Mouse (Mus musculus) midbrain, embryonic 12.5 days (tissue): Measurements from ENCODE around the gene Lsm14a. TPM values are rescaled to one million over a fixed set of nuclear protein-coding genes. Genes with fewer than 3 reads are reported as not detected.

ENCODE experiments used
- ATAC-seq: fragments of 200-750 bp; cut with Nextera tagmentation; 2 replicates; pipeline ENCODE4 v1.8.0; 2017; ENCODE audit warnings: low read depth, moderate TSS enrichment, moderate library complexity; ENCODE audit not compliant: low FRiP score
- H3K27ac ChIP-seq: fragments of 300-500 bp; sonication (generic); replicated peaks from 2 replicates; pipeline ENCODE4 v1.5.1; 2016; ENCODE audit warnings: mild to moderate bottlenecking
- H3K27me3 ChIP-seq: fragments of 300-500 bp; sonication (generic); 2 replicates; pipeline ENCODE4 v1.6.1; 2016; ENCODE audit warnings: mild to moderate bottlenecking
- H3K36me3 ChIP-seq: fragments of 300-500 bp; sonication (generic); 2 replicates; pipeline ENCODE4 v1.6.1; 2016
- H3K4me1 ChIP-seq: fragments of 300-500 bp; sonication (generic); 2 replicates; pipeline ENCODE4 v1.6.1; 2016
- H3K4me2 ChIP-seq: fragments of 300-500 bp; sonication (generic); replicated peaks from 2 replicates; pipeline ENCODE4 v1.6.1; 2016; ENCODE audit warnings: mild to moderate bottlenecking, moderate library complexity
- H3K4me3 ChIP-seq: fragments of 300-500 bp; sonication (generic); 2 replicates; pipeline ENCODE4 v1.5.1; 2016; ENCODE audit warnings: mild to moderate bottlenecking
- H3K9ac ChIP-seq: fragments of 300-500 bp; sonication (generic); replicated peaks from 2 replicates; pipeline ENCODE4 v1.6.1; 2016; ENCODE audit warnings: mild to moderate bottlenecking, moderate library complexity
- H3K9me3 ChIP-seq: fragments of 300-500 bp; sonication (generic); 2 replicates; pipeline ENCODE4 v1.6.1; 2016; ENCODE audit warnings: mild to moderate bottlenecking
- WGBS: fragments of 180-500 bp; shearing (Covaris S2); methylation state at CpG from one replicate; pipeline ENCODE4 v1.1.7; 2016; 5-methylcytosine and 5-hydroxymethylcytosine counted together
- polyA plus RNA-seq: library from polyadenylated mRNA; unstranded; fragments of >200 nt; fragmentation: Nextera tagmentation; extraction: Ambion mirVana; gene quantifications from 2 replicates; pipeline ENCODE4 v1.2.1, GENCODE M21; 2016

Lsm14a gene
- polyA plus RNA-seq, 1 experiment from 2014 or later = 117 TPM

GRCm38 (mm10) chr7:34391711-34392110, 1.4 kb downstream of the Lsm14a start:
- H3K4me2 ChIP-seq = no peak overlapping the region

GRCm38 (mm10) chr7:34390834-34391155, 2.3 kb downstream of the Lsm14a start:
- Histone ChIP-seq H3K4me1 (peaks cover 26% of the 10 kb centered on the region), H3K27me3 (no peaks in the 10 kb centered on the region), H3K4me3 (0 out of 2 replicates have a peak overlapping the region, but pooled peaks have one; percentile 93), H3K36me3 (no peaks in the 10 kb centered on the region), H3K4me2 (peak overlapping the region; percentile 89), H3K9ac (no peak overlapping the region), H3K27ac (no peak overlapping the region), H3K9me3 (no peaks in the 10 kb centered on the region)
- WGBS = 85% methylated on average over 7 of the region's 7 CpGs
- no peak for ATAC-seq

More at GRCm38 (mm10) chr7:34391711-34392110, 1.4 kb downstream of the Lsm14a start:
- Histone ChIP-seq H3K4me3 (no peak overlapping the region), H3K36me3 (no peaks in the 10 kb centered on the region), H3K4me1 (peaks cover 20% of the 10 kb centered on the region), H3K9ac (no peak overlapping the region), H3K27me3 (no peaks in the 10 kb centered on the region), H3K27ac (no peak overlapping the region), H3K9me3 (no peaks in the 10 kb centered on the region)
- no peak for ATAC-seq
- WGBS = 82% methylated on average over 4 of the region's 4 CpGs

GRCm38 (mm10) chr7:34390111-34390833, 2.8 kb downstream of the Lsm14a start:
- H3K36me3 ChIP-seq = no peaks in the 10 kb centered on the region
- H3K27me3 ChIP-seq = no peaks in the 10 kb centered on the region
- no peak for ATAC-seq
- WGBS = 13% methylated on average over 18 of the region's 18 CpGs
- H3K4me3 ChIP-seq = peak overlapping the region; percentile 93
- peak overlapping the region; percentile 98 for H3K27ac ChIP-seq
- H3K9me3 ChIP-seq = no peaks in the 10 kb centered on the region
- peaks cover 29% of the 10 kb centered on the region for H3K4me1 ChIP-seq
- H3K9ac ChIP-seq = peak overlapping the region; percentile 95
- peak overlapping the region; percentile 89 for H3K4me2 ChIP-seq

- H3K4me3 ChIP-seq = peak overlapping the region; percentile 93
- no peaks in the 10 kb centered on the region for H3K36me3 ChIP-seq
- WGBS = under 1% methylated on average over 86 of the region's 100 CpGs
- peak overlapping the region; percentile 98 for H3K27ac ChIP-seq
- peaks cover 29% of the 10 kb centered on the region for H3K4me1 ChIP-seq
- peak overlapping the region; percentile 95 for H3K9ac ChIP-seq
- peak overlapping the region; percentile 89 for H3K4me2 ChIP-seq
- no peaks in the 10 kb centered on the region for H3K9me3 ChIP-seq
- ATAC-seq = peak; percentile 95
- H3K27me3 ChIP-seq = no peaks in the 10 kb centered on the region
These were observed 3.6 kb downstream of the Lsm14a start for GRCm38 (mm10) chr7:34389277-34390085.

GRCm38 (mm10) chr7:34388445-34389276, 4.5 kb downstream of the Lsm14a start:
- no peaks in the 10 kb centered on the region for H3K27me3 ChIP-seq
- H3K4me1 ChIP-seq = peaks cover 29% of the 10 kb centered on the region
- H3K9ac ChIP-seq = peak overlapping the region; percentile 95
- H3K9me3 ChIP-seq = no peaks in the 10 kb centered on the region
- no peak for ATAC-seq
- H3K4me2 ChIP-seq = peak overlapping the region; percentile 89
- WGBS = under 1% methylated on average over 64 of the region's 64 CpGs
- peak overlapping the region; percentile 98 for H3K27ac ChIP-seq
- H3K36me3 ChIP-seq = no peaks in the 10 kb centered on the region
- H3K4me3 ChIP-seq = peak overlapping the region; percentile 93

GRCm38 (mm10) chr7:34387784-34388444, 5.2 kb downstream of the Lsm14a start:
- H3K9me3 ChIP-seq = no peaks in the 10 kb centered on the region
- H3K36me3 ChIP-seq = no peaks in the 10 kb centered on the region
- H3K27ac ChIP-seq = no peak overlapping the region
- peak overlapping the region; percentile 95 for H3K9ac ChIP-seq
- peaks cover 29% of the 10 kb centered on the region for H3K4me1 ChIP-seq
- no peak for ATAC-seq
- no peaks in the 10 kb centered on the region for H3K27me3 ChIP-seq
- peak overlapping the region; percentile 89 for H3K4me2 ChIP-seq
- H3K4me3 ChIP-seq = peak overlapping the region; percentile 93
- 2% methylated on average over 5 of the region's 5 CpGs for WGBS

- 85% methylated on average over 1 of the region's 1 CpGs for WGBS
- H3K9me3 ChIP-seq = no peaks in the 10 kb centered on the region
- H3K27me3 ChIP-seq = no peaks in the 10 kb centered on the region
- no peak for ATAC-seq
- no peaks in the 10 kb centered on the region for H3K36me3 ChIP-seq
- no peak overlapping the region for H3K9ac ChIP-seq
- H3K4me3 ChIP-seq = no peak overlapping the region
- H3K4me1 ChIP-seq = peaks cover 27% of the 10 kb centered on the region
- H3K27ac ChIP-seq = no peak overlapping the region
- H3K4me2 ChIP-seq = no peak overlapping the region
These were observed 10.3 kb downstream of the Lsm14a start for GRCm38 (mm10) chr7:34382803-34383202.

GRCm38 (mm10) chr7:34381733-34382132, 11.4 kb downstream of the Lsm14a start:
- no peak overlapping the region for H3K9ac ChIP-seq

GRCm38 (mm10) chr7:34380311-34380710, 12.8 kb downstream of the Lsm14a start:
- H3K4me3 ChIP-seq = no peak overlapping the region
- no peak for ATAC-seq
- no peak overlapping the region for H3K9ac ChIP-seq
- no peaks in the 10 kb centered on the region for H3K9me3 ChIP-seq
- H3K4me1 ChIP-seq = peaks cover 7% of the 10 kb centered on the region
- 96% methylated on average over 3 of the region's 3 CpGs for WGBS
- no peaks in the 10 kb centered on the region for H3K36me3 ChIP-seq
- H3K27ac ChIP-seq = no peak overlapping the region
- H3K4me2 ChIP-seq = no peak overlapping the region
- H3K27me3 ChIP-seq = no peaks in the 10 kb centered on the region

More at GRCm38 (mm10) chr7:34381733-34382132, 11.4 kb downstream of the Lsm14a start:
- Histone ChIP-seq H3K4me2 (no peak overlapping the region), H3K36me3 (no peaks in the 10 kb centered on the region), H3K27ac (no peak overlapping the region), H3K27me3 (no peaks in the 10 kb centered on the region), H3K4me1 (peaks cover 16% of the 10 kb centered on the region), H3K9me3 (no peaks in the 10 kb centered on the region), H3K4me3 (no peak overlapping the region)
- no peak for ATAC-seq
- WGBS = 92% methylated on average over 5 of the region's 5 CpGs

- Histone ChIP-seq H3K4me3 (no peak overlapping the region), H3K27me3 (no peaks in the 10 kb centered on the region), H3K36me3 (peaks cover 46% of the 10 kb centered on the region), H3K4me1 (peaks cover 6% of the 10 kb centered on the region; the same call in 1 of the 2 replicates), H3K4me2 (no peak overlapping the region), H3K9me3 (no peaks in the 10 kb centered on the region), H3K9ac (no peak overlapping the region), H3K27ac (no peak overlapping the region)
- no peak for ATAC-seq
- WGBS = 72% methylated on average over 1 of the region's 1 CpGs
These were observed 19.2 kb downstream of the Lsm14a start for GRCm38 (mm10) chr7:34373906-34374305.

- no peak overlapping the region for H3K9ac ChIP-seq
- WGBS = 96% methylated on average over 4 of the region's 4 CpGs
- ATAC-seq = no peak
- peaks cover 69% of the 10 kb centered on the region for H3K36me3 ChIP-seq
- no peaks in the 10 kb centered on the region for H3K27me3 ChIP-seq
- H3K27ac ChIP-seq = no peak overlapping the region
- H3K4me1 ChIP-seq = no peaks in the 10 kb centered on the region
- no peak overlapping the region for H3K4me3 ChIP-seq
- H3K4me2 ChIP-seq = no peak overlapping the region
- H3K9me3 ChIP-seq = no peaks in the 10 kb centered on the region
These were observed 37.5 kb downstream of the Lsm14a start for GRCm38 (mm10) chr7:34355629-34356028.
